Mouse (Mus musculus): Measurements from ENCODE around the gene Capzb.

GRCm38 (mm10) chr4:139158350-139158749, 34.3 kb upstream of the Capzb start:
- no peak for TF ChIP-seq CTCF (IDR thresholded peaks at IDR 0.05; ENCODE audit: borderline replicate concordance, control insufficient read depth, extremely low read depth, insufficient read depth, low read length, poor library complexity)
- no peak for TF ChIP-seq POLR2A (IDR thresholded peaks at IDR 0.05; ENCODE audit: control insufficient read depth, extremely low read depth, insufficient read depth, low read length, poor library complexity)
